Mouse (Mus musculus) B cell, adult 67 days (primary cell): ENCODE results near the gene Slc35f6. TPM values are rescaled to one million over a fixed set of nuclear protein-coding genes. Genes with fewer than 3 reads are reported as not detected.

Experiments used
- total RNA-seq, 2 experiments: library from RNA; stranded (reverse); gene quantifications; 4 replicates each; pipeline ENCODE4 v1.2.4; 2023

Gene Slc35f6
- total RNA-seq: 10 to 100 TPM; 37.8 to 40.8 TPM

GRCm38 (mm10) chr5:30647815-30648560 is at the start of gene Slc35f6:
Gene Slc35f6 (plus strand): TSS chr5:30647933.

GRCm38 (mm10) chr5:30666391-30667195 is 18.9 kb downstream of the Slc35f6 start, which contains the start of gene Cenpa:
Gene Cenpa (plus strand): TSS chr5:30666777.

Other genes starting within 250 kb of the Slc35f6 start
- not detected for gene Otof, start 186.0 kb upstream of the Slc35f6 start, total RNA-seq
- not detected for gene 1700001C02Rik, start 181.9 kb upstream of the Slc35f6 start, total RNA-seq
- not detected for gene Cib4, start 102.1 kb upstream of the Slc35f6 start, total RNA-seq
- under 1 TPM; 0.46 to 0.65 TPM for gene Kcnk3, start 59.8 kb upstream of the Slc35f6 start, total RNA-seq
- gene Cenpa, start 18.8 kb downstream of the Slc35f6 start, total RNA-seq: 100 to 1,000 TPM; 197 to 229 TPM
- not detected for gene Dpysl5, start 63.6 kb downstream of the Slc35f6 start, total RNA-seq
- 10 to 100 TPM in 1 of 2 experiments, 1 to 10 TPM in 1; 9.7 to 11.1 TPM for gene Mapre3, start 166.7 kb downstream of the Slc35f6 start, total RNA-seq
- gene Tmem214, start 220.1 kb downstream of the Slc35f6 start, total RNA-seq: 10 to 100 TPM; 55.5 to 55.8 TPM
- 10 to 100 TPM; 24.7 to 24.9 TPM for gene Agbl5, start 240.8 kb downstream of the Slc35f6 start, total RNA-seq